Mouse (Mus musculus) ES-E14 (cell line): ENCODE measurements around the gene Spg7.

Experiments used
- CHD2 ChIP-seq: IDR thresholded peaks from 2 replicates; pipeline ENCODE4 v1.6.1; 2014; ENCODE audit warnings: mild to moderate bottlenecking, low read depth, low read length, inconsistent platforms
- HCFC1 ChIP-seq: IDR thresholded peaks from 2 replicates; pipeline ENCODE4 v1.6.1; 2012; ENCODE audit warnings: low read length, inconsistent platforms, borderline replicate concordance; ENCODE audit not compliant: insufficient read depth
- MAFK ChIP-seq: IDR thresholded peaks from 2 replicates; pipeline ENCODE4 v1.6.1; 2014; ENCODE audit warnings: mild to moderate bottlenecking, low read depth, low read length, inconsistent platforms; ENCODE audit not compliant: insufficient read depth
- ZC3H11A ChIP-seq: IDR thresholded peaks from 2 replicates; pipeline ENCODE4 v1.6.1; 2012; ENCODE audit warnings: low read depth, mild to moderate bottlenecking, inconsistent platforms, low read length, borderline replicate concordance
- ZNF384 ChIP-seq: IDR thresholded peaks from 2 replicates; pipeline ENCODE4 v1.6.1; 2012; ENCODE audit warnings: low read depth, low read length, inconsistent platforms

- no peak for TF ChIP-seq MAFK
- no peak for TF ChIP-seq HCFC1
- TF ChIP-seq ZC3H11A: no peak
- no peak for TF ChIP-seq CHD2
- no peak for TF ChIP-seq ZNF384
These were observed 70.2 kb downstream of the Spg7 start for GRCm38 (mm10) chr8:123132953-123133352.
